Mouse (Mus musculus) kidney, embryonic 14.5 days (tissue): ENCODE measurements around the gene Slc25a20. TPM values are rescaled to one million over a fixed set of nuclear protein-coding genes. Genes with fewer than 3 reads are reported as not detected.

ENCODE experiments used
- ATAC-seq: fragments of 200-750 bp; cut with Nextera tagmentation; 2 replicates; pipeline ENCODE4 v1.8.0; 2017; ENCODE audit warnings: moderate number of reproducible peaks, mild to moderate bottlenecking, moderate TSS enrichment, moderate library complexity; ENCODE audit not compliant: low FRiP score, low TSS enrichment
- H3K27ac ChIP-seq: fragments of 300-500 bp; sonication (generic); 2 replicates; pipeline ENCODE4 v1.5.1; 2014; ENCODE audit warnings: low read depth, mild to moderate bottlenecking, low read length, moderate library complexity, mixed read lengths
- H3K27me3 ChIP-seq: fragments of 300-500 bp; sonication (generic); 2 replicates; pipeline ENCODE4 v1.6.1; 2014; ENCODE audit warnings: mild to moderate bottlenecking, low read length; ENCODE audit not compliant: control insufficient read depth, insufficient read depth
- H3K36me3 ChIP-seq: fragments of 300-500 bp; sonication (generic); 2 replicates; pipeline ENCODE4 v1.6.1; 2014; ENCODE audit warnings: low read length, mixed read lengths; ENCODE audit not compliant: control insufficient read depth, insufficient read depth
- H3K4me1 ChIP-seq: fragments of 300-500 bp; sonication (generic); 2 replicates; pipeline ENCODE4 v1.6.1; 2014; ENCODE audit warnings: low read length, mixed read lengths; ENCODE audit not compliant: control insufficient read depth, insufficient read depth
- H3K4me2 ChIP-seq: fragments of 300-500 bp; sonication (generic); replicated peaks from 2 replicates; pipeline ENCODE4 v1.6.1; 2014; ENCODE audit warnings: low read depth, mild to moderate bottlenecking, low read length
- H3K4me3 ChIP-seq: fragments of 300-500 bp; sonication (generic); 2 replicates; pipeline ENCODE4 v1.5.1; 2014; ENCODE audit warnings: mild to moderate bottlenecking, low read length
- H3K9ac ChIP-seq: fragments of 300-500 bp; sonication (generic); 2 replicates; pipeline ENCODE4 v1.6.1; 2014; ENCODE audit warnings: low read depth, mild to moderate bottlenecking, low read length, moderate library complexity
- H3K9me3 ChIP-seq: fragments of 300-500 bp; sonication (generic); 2 replicates; pipeline ENCODE4 v1.6.1; 2016; ENCODE audit warnings: low read length; ENCODE audit not compliant: control insufficient read depth
- WGBS: fragments of 180-500 bp; shearing (Covaris S2); extraction: QIAGEN DNeasy Blood & Tissue Kit; methylation state at CpG from one replicate; pipeline ENCODE4 v1.1.7; 2014; 5-methylcytosine and 5-hydroxymethylcytosine counted together
- polyA plus RNA-seq: library from polyadenylated mRNA; unstranded; fragments of >200 nt; fragmentation: Nextera tagmentation; extraction: Ambion mirVana; gene quantifications from 2 replicates; pipeline ENCODE4 v1.2.1, GENCODE M21; 2014

The Slc25a20 gene
- polyA plus RNA-seq, 1 experiment from 2014 or later: 25.8 TPM

DNA sequence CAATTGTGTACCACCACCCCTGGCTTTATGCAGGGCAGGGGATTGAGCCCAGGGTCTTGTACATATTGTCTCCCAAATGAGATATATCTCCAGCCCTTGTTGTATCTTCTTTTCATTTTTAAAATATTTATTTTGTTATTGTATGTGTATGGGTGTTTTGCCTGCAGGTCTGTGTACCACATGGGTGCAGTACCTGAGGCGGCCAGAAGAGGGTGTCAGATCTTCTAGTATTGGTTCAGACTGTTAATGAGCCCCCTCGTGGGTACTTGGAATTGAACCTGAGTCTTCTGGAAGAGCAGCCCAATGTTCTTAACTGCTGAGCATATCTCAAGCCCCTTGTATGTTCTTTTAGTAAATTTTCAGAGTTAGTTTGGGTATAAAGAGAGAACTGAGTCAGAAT lies 11.3 kb downstream of the Slc25a20 start:
- H3K27me3 ChIP-seq: no peaks in the 10 kb centered on the region
- H3K36me3 ChIP-seq: peaks cover 16% of the 10 kb centered on the region
- no peak overlapping the region for H3K27ac ChIP-seq
- WGBS: 51% methylated on average over 2 of the region's 2 CpGs
- H3K9ac ChIP-seq: no peak overlapping the region
- no peak overlapping the region for H3K4me2 ChIP-seq
- no peak overlapping the region for H3K4me3 ChIP-seq
- H3K4me1 ChIP-seq: no peaks in the 10 kb centered on the region
- ATAC-seq: no peak
- no peaks in the 10 kb centered on the region; the same call in 1 of the 2 replicates for H3K9me3 ChIP-seq

DNA sequence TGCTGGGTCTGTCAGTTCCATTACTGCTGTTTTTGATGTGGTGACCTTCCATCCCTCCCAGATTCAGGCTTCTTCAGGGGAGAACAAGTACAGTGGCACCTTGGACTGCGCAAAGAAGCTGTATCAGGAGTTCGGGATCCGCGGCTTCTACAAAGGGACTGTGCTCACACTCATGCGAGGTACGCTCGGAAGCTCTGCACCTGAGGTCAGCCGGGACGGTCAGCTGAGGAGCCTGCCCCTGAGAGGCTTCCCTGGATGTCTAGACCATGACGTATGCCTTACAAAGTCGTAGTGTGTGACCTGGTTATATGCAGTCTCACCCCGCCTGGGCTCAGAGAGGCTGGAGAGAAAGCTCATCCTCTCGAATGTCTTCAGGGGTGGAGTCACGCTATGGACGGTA lies 18.1 kb downstream of the Slc25a20 start:
- no peak overlapping the region for H3K27ac ChIP-seq
- 87% methylated on average over 15 of the region's 15 CpGs for WGBS
- no peaks in the 10 kb centered on the region for H3K9me3 ChIP-seq
- H3K27me3 ChIP-seq: no peaks in the 10 kb centered on the region
- H3K9ac ChIP-seq: no peak overlapping the region
- no peak for ATAC-seq
- no peaks in the 10 kb centered on the region for H3K4me1 ChIP-seq
- H3K4me3 ChIP-seq: no peak overlapping the region
- peaks cover 8% of the 10 kb centered on the region; the same call in 1 of the 2 replicates for H3K36me3 ChIP-seq
- H3K4me2 ChIP-seq: no peak overlapping the region

DNA sequence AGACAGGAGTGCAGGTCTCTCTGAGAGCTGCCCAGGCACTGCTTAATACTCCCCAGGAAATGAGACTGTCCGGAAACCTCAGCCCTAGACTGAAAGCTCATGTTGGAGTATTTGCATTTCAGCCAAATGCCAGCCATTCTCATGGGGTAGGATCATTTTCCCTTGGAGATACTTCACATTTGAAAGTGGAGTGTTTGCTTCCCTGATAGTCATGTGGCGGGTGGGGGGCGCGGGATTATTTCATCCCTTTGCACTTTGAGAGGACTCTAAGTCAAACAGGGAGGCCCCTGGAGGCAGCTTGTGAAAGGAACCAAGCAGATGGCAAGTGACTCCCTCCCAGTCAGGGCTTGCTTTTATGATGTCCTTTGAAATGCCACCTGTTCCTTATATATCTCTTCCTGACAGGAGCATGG lies 24.6 kb downstream of the Slc25a20 start:
- no peak for ATAC-seq
- no peaks in the 10 kb centered on the region; the same call in 1 of the 2 replicates for H3K36me3 ChIP-seq
- H3K27ac ChIP-seq: no peak overlapping the region
- H3K4me2 ChIP-seq: no peak overlapping the region
- no peaks in the 10 kb centered on the region for H3K4me1 ChIP-seq
- no peak overlapping the region for H3K4me3 ChIP-seq
- no peak overlapping the region for H3K9ac ChIP-seq
- no peaks in the 10 kb centered on the region for H3K27me3 ChIP-seq
- 23% methylated on average over 4 of the region's 4 CpGs for WGBS
- no peaks in the 10 kb centered on the region for H3K9me3 ChIP-seq

DNA sequence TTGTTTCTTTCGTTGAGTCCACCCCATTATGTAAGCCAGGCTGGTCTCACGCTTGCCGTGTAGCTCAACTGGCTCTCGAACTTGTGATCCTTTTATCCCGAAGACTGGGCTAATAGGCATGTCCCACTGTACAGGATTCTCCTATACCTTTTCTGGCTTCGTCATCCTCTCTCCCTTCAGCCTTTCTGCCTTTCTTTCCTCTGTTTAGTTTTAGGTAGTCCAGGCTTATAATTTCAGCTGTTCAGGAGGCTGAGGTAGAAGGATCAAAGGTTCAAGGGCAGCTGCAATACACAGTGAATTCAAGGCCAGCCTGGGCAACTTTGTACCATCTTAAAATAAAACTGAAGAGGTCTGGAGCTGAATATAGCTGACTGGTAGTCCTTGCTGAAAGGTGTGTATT lies 25.3 kb downstream of the Slc25a20 start:
- H3K9me3 ChIP-seq: no peaks in the 10 kb centered on the region
- WGBS: 77% methylated on average over 6 of the region's 6 CpGs
- no peaks in the 10 kb centered on the region; the same call in 1 of the 2 replicates for H3K36me3 ChIP-seq
- no peak overlapping the region for H3K4me3 ChIP-seq
- no peaks in the 10 kb centered on the region for H3K27me3 ChIP-seq
- no peaks in the 10 kb centered on the region for H3K4me1 ChIP-seq
- H3K9ac ChIP-seq: no peak overlapping the region
- H3K27ac ChIP-seq: no peak overlapping the region
- no peak overlapping the region for H3K4me2 ChIP-seq
- no peak for ATAC-seq

DNA sequence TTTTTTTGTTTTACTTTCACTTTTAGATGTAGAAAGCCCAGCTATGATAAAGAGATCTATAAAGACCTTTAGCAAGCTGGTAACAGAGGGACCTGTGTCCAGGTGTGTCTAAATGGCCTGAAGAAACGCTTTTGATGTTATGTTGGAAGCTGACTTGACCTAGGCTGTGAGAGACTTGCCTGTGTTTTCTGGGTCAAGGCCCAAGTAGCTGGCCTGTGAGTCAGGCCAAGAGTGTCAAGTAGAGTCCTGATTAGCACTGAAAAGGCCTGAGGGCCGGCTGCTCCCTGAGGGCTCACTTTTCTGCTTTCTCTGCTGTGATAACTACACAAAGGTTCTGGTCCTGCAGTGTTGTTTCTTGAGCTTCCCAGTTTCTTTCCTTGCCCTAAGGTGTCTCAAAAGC lies 25.8 kb downstream of the Slc25a20 start:
- Histone ChIP-seq H3K27ac (no peak overlapping the region), H3K4me2 (no peak overlapping the region), H3K9me3 (no peaks in the 10 kb centered on the region), H3K4me3 (no peak overlapping the region), H3K36me3 (no peaks in the 10 kb centered on the region), H3K9ac (no peak overlapping the region), H3K27me3 (no peaks in the 10 kb centered on the region), H3K4me1 (no peaks in the 10 kb centered on the region)
- 63% methylated on average over 2 of the region's 2 CpGs for WGBS
- ATAC-seq: no peak

DNA sequence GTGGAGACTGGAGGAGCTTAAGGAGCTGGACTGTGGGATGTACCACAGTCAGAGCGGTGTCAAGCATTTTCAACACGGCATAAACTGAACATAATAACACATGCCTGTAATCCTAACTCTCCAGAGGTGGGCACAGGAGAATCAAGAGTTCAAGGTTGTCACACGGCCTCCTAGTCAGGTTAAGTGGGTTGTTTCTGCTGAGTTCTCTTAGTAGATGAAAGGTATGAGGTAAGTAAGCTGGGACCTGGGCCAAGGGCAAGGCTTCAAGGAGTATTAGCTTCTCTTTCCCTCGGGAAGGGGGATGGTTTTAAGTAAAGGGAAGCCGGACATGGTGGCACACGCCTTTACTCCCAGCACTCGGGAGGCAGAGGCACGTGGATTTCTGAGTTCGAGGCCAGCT lies 26.6 kb downstream of the Slc25a20 start:
- no peak overlapping the region for H3K4me3 ChIP-seq
- H3K27ac ChIP-seq: no peak overlapping the region
- H3K9me3 ChIP-seq: no peaks in the 10 kb centered on the region
- ATAC-seq: no peak
- 87% methylated on average over 9 of the region's 9 CpGs for WGBS
- H3K36me3 ChIP-seq: no peaks in the 10 kb centered on the region
- no peaks in the 10 kb centered on the region for H3K27me3 ChIP-seq
- no peak overlapping the region for H3K4me2 ChIP-seq
- no peak overlapping the region for H3K9ac ChIP-seq
- H3K4me1 ChIP-seq: no peaks in the 10 kb centered on the region

DNA sequence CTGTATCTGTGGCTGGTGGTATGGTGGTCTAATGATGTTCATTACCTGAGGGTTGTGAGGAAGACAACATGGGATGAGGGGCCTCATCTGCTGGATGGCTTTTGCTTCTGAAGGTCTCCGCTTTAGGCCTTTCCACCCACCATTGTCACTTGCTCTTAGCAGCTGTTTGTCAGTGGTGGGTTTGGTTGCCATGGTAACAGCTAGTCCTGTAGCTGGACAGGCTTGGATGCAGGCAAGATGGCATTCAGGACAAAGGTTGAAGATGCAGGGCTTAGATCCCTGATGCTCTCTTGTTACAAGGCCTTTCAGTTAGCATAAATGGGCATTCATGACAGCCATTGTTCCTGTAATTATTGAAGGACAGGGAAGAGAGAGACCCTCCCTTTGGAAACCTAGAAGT lies 27.2 kb downstream of the Slc25a20 start, which contains the start of gene Prkar2a:
Gene Prkar2a (plus strand): TSS at position 209 of the 400 bp plus-strand sequence.
- no peak within 1 kb of the TSS for H3K9ac ChIP-seq
- no peak within 1 kb of the TSS for H3K27ac ChIP-seq
- no peaks in the 10 kb centered on the region for H3K9me3 ChIP-seq
- no peak within 1 kb of the TSS for H3K4me2 ChIP-seq
- no peaks in the 10 kb centered on the region for H3K27me3 ChIP-seq
- ATAC-seq: no peak
- no peaks in the 10 kb centered on the region for H3K36me3 ChIP-seq
- WGBS: 86% methylated on average over 1 of the region's 1 CpGs
- no peak within 1 kb of the TSS for H3K4me3 ChIP-seq
- peaks cover 4% of the 10 kb centered on the region; the same call in 1 of the 2 replicates for H3K4me1 ChIP-seq

DNA sequence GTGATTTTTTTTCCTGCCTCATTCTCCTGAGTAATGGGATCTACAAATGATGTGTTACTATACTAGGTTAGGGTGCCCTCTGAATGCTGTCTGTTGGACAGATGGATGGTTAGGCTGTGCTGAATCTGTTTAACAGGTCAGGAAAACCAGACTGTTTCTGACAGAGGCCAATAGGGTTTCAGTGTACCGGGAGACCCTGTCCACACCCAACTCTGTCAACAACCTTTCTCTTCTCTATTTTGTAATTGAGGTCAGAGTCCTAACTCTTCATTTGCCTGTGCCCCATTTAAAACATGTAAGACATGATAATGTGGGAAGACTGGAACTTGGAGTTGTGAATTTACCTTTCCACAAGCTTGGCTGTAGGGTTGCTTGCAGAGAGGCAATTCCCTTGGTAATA lies 28.1 kb downstream of the Slc25a20 start:
- H3K27ac ChIP-seq: no peak overlapping the region
- H3K4me1 ChIP-seq: peaks cover 7% of the 10 kb centered on the region; the same call in 1 of the 2 replicates
- 100% methylated on average over 1 of the region's 1 CpGs for WGBS
- H3K4me3 ChIP-seq: no peak overlapping the region
- no peaks in the 10 kb centered on the region for H3K36me3 ChIP-seq
- ATAC-seq: no peak
- H3K4me2 ChIP-seq: no peak overlapping the region
- H3K9me3 ChIP-seq: no peaks in the 10 kb centered on the region
- H3K9ac ChIP-seq: no peak overlapping the region
- H3K27me3 ChIP-seq: no peaks in the 10 kb centered on the region

DNA sequence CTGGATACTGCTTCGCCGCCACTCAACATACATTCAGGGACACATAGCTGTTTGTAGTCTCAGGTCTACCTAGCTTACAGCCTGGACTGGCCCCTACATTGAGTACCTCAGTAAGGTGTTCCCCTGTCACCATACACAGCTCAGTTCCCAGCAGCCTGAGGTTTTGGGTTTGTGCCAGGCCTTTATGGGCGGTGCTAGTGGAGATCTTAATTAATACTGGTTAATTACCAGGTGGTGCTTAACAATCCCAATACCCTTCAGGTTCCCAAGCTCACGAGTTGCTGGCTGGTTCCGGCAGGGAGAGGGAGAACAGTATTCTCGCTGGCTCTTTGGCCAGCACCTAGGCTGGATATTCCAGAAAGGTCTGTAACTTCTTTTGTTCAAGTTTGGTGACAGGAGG lies 29.0 kb downstream of the Slc25a20 start:
- no peak overlapping the region for H3K9ac ChIP-seq
- no peaks in the 10 kb centered on the region for H3K27me3 ChIP-seq
- H3K9me3 ChIP-seq: no peaks in the 10 kb centered on the region
- peaks cover 7% of the 10 kb centered on the region; the same call in 1 of the 2 replicates for H3K4me1 ChIP-seq
- 93% methylated on average over 6 of the region's 6 CpGs for WGBS
- no peaks in the 10 kb centered on the region for H3K36me3 ChIP-seq
- H3K4me3 ChIP-seq: no peak overlapping the region
- H3K4me2 ChIP-seq: no peak overlapping the region
- no peak for ATAC-seq
- H3K27ac ChIP-seq: no peak overlapping the region
